Mouse (Mus musculus): ENCODE measurements around the gene Scd1. TPM values are rescaled to one million over a fixed set of nuclear protein-coding genes. Genes with fewer than 3 reads are reported as not detected.

Gene Scd1
- total and polyA plus RNA-seq, 3 experiments: 100 to 183 TPM; not detected in 1

GRCm38 (mm10) chr19:44455356-44455755 is 47.7 kb upstream of the Scd1 start:
- Histone ChIP-seq H3K9ac (ENCODE audit: control insufficient read depth, low read depth, low read length, poor library complexity, severe bottlenecking) (no peak overlapping the region), H3K27me3 (ENCODE audit: control insufficient read depth in 1 of 2, insufficient read depth in 2 of 2, low read length in 2 of 2) (peaks cover 10 to 14% of the 10 kb centered on the region in 2 experiments), H3K36me3 (ENCODE audit: control insufficient read depth in 1 of 2, insufficient read depth in 2 of 2, low read length in 2 of 2) (no peaks in the 10 kb centered on the region), H3K79me2 (ENCODE audit: control insufficient read depth, insufficient read depth, low read length, poor library complexity) (no peaks in the 10 kb centered on the region), H3K27ac (ENCODE audit: control insufficient read depth, low read depth, low read length) (no peak overlapping the region), H3K4me3 (ENCODE audit: control insufficient read depth in 1 of 2, insufficient read depth in 1 of 2, low read depth in 2 of 2, low read length in 2 of 2) (no peak overlapping the region), H3K9me3 (replicated peaks; ENCODE audit: insufficient read depth, low read length) (no peaks in the 10 kb centered on the region), H3K4me1 (ENCODE audit: control insufficient read depth in 1 of 2, insufficient read depth in 2 of 2, low read length in 2 of 2) (no peaks in the 10 kb centered on the region)
- no peak for DNase-seq (ENCODE audit: low read depth, low spot score)
- TF ChIP-seq MAX (IDR thresholded peaks at IDR 0.05; ENCODE audit: low read length) (no peak), EP300 (IDR thresholded peaks at IDR 0.05; ENCODE audit: low read depth in 1 of 2, low read length in 2 of 2) (no peak), CHD1 (IDR thresholded peaks at IDR 0.05; ENCODE audit: low read depth, low read length) (no peak), USF1 (IDR thresholded peaks at IDR 0.05; ENCODE audit: low read depth, low read length) (no peak), ELF1 (IDR thresholded peaks at IDR 0.05; ENCODE audit: low read depth, low read length) (no peak), GABPA (IDR thresholded peaks at IDR 0.05; ENCODE audit: low read depth, low read length) (no peak), MAZ (IDR thresholded peaks at IDR 0.05; ENCODE audit: low read depth, low read length) (no peak), ZNF384 (IDR thresholded peaks at IDR 0.05; ENCODE audit: low read depth, low read length) (no peak), SIN3A (IDR thresholded peaks at IDR 0.05; ENCODE audit: low read length) (no peak), MAFK (IDR thresholded peaks at IDR 0.05; ENCODE audit: borderline replicate concordance, low read depth, low read length) (no peak), E2F4 (IDR thresholded peaks at IDR 0.05; ENCODE audit: borderline replicate concordance, low read depth, low read length) (no peak), MEF2A (IDR thresholded peaks at IDR 0.05; ENCODE audit: extremely low read depth, insufficient replicate concordance, low read depth, low read length, poor library complexity, severe bottlenecking) (no peak), BHLHE40 (IDR thresholded peaks at IDR 0.05; ENCODE audit: borderline replicate concordance, low read depth, low read length) (no peak), POLR2AphosphoS2 (IDR thresholded peaks at IDR 0.05; ENCODE audit: low read length) (no peak), NRF1 (IDR thresholded peaks at IDR 0.05; ENCODE audit: insufficient read depth, low read depth, low read length, poor library complexity, severe bottlenecking) (no peak), USF2 (IDR thresholded peaks at IDR 0.05; ENCODE audit: borderline replicate concordance in 1 of 2, insufficient read depth in 1 of 2, low read depth in 1 of 2, low read length in 2 of 2) (no peak), ETS1 (IDR thresholded peaks at IDR 0.05; ENCODE audit: low read depth, low read length) (no peak), ZC3H11A (IDR thresholded peaks at IDR 0.05; ENCODE audit: low read depth, low read length) (no peak), ZMIZ1 (IDR thresholded peaks at IDR 0.05; ENCODE audit: low read depth, low read length) (no peak), MXI1 (IDR thresholded peaks at IDR 0.05; ENCODE audit: low read depth, low read length) (no peak)

- H3K9ac ChIP-seq (ENCODE audit: control insufficient read depth, low read depth, low read length, poor library complexity, severe bottlenecking): no peak overlapping the region
- DNase-seq (ENCODE audit: low read depth, low spot score): no peak
- peaks cover 12 to 14% of the 10 kb centered on the region in 2 experiments for H3K27me3 ChIP-seq (ENCODE audit: control insufficient read depth in 1 of 2, insufficient read depth in 2 of 2, low read length in 2 of 2)
- H3K36me3 ChIP-seq (ENCODE audit: control insufficient read depth in 1 of 2, insufficient read depth in 2 of 2, low read length in 2 of 2): no peaks in the 10 kb centered on the region
- no peaks in the 10 kb centered on the region for H3K4me1 ChIP-seq (ENCODE audit: control insufficient read depth in 1 of 2, insufficient read depth in 2 of 2, low read length in 2 of 2)
- no peak overlapping the region for H3K4me3 ChIP-seq (ENCODE audit: control insufficient read depth in 1 of 2, insufficient read depth in 1 of 2, low read depth in 2 of 2, low read length in 2 of 2)
- no peak overlapping the region for H3K27ac ChIP-seq (ENCODE audit: control insufficient read depth, low read depth, low read length)
- no peaks in the 10 kb centered on the region for H3K9me3 ChIP-seq (replicated peaks; ENCODE audit: insufficient read depth, low read length)
- no peaks in the 10 kb centered on the region for H3K79me2 ChIP-seq (ENCODE audit: control insufficient read depth, insufficient read depth, low read length, poor library complexity)
- no peak for TF ChIP-seq JUND (IDR thresholded peaks at IDR 0.05; ENCODE audit: low read depth, low read length)
- no peak for TF ChIP-seq CHD1 (IDR thresholded peaks at IDR 0.05; ENCODE audit: low read depth, low read length)
Observed at GRCm38 (mm10) chr19:44454862-44455261, 47.2 kb upstream of the Scd1 start.
